In genomic region chr9:41273171-41273781, GRCm38 (mm10) we compare ENCODE assay signal across 9 mouse cellular contexts.
DNase-seq lines count a peak whose midpoint lies in the region; ATAC-seq and TF ChIP-seq lines count a peak whose summit lies in the region.
"Had no signal": no experiment of that assay in that cellular context is flagged by ENCODE, and none has a peak within 500 bp of the region (broad histone marks: within the 10 kb centered on the region; RNA-seq: fewer than 3 reads in every experiment).

No protein-coding gene starts in this region.

- H3K4me2 ChIP-seq in kidney, embryonic 15.5 days, result peak overlapping the region; percentile 76
- peak overlapping the region; percentile 81 for H3K4me2 ChIP-seq in heart, embryonic 13.5 days

- H3K27me3 ChIP-seq in kidney, embryonic 15.5 days, result no peaks in the 10 kb centered on the region
- no peaks in the 10 kb centered on the region for H3K27me3 ChIP-seq in heart, embryonic 13.5 days (replicated peaks)
- peaks cover 11% of the 10 kb centered on the region; the same call in 1 of the 2 replicates for H3K27me3 ChIP-seq in liver, adult 2 months (ENCODE audit: control insufficient read depth, insufficient read depth, low read length)

- under 1% methylated on average over 18 of the region's 18 CpGs for WGBS in kidney, embryonic 15.5 days
- 2% methylated on average over 18 of the region's 18 CpGs for WGBS in heart, embryonic 13.5 days
- 3% methylated on average over 18 of the region's 18 CpGs for WGBS in liver, adult 2 months

- no peak for DNase-seq in kidney, postnatal 36 days
- DNase-seq in liver, adult 2 months (ENCODE audit: extremely low read depth, low read depth, low spot score), result no peak
- DNase-seq in retina, postnatal 1 day, result peak; percentile 78
- DNase-seq in layer of hippocampus, postnatal 25 days (ENCODE audit: extremely low spot score in 1 of 2, low spot score in 1 of 2), result no peak

- peak overlapping the region; percentile 41 for H3K4me3 ChIP-seq in kidney, embryonic 15.5 days (replicated peaks)
- peak overlapping the region; percentile 22 for H3K4me3 ChIP-seq in cortical plate, adult 2 months (ENCODE audit: insufficient read depth, low read length)
- peak overlapping the region; percentile 54 for H3K4me3 ChIP-seq in heart, embryonic 13.5 days
- peak overlapping the region; percentile 37; the same call in 1 of the 2 replicates for H3K4me3 ChIP-seq in liver, adult 2 months (ENCODE audit: insufficient read depth, low read depth, low read length)

- TF ChIP-seq CTCF in cortical plate, adult 2 months (IDR thresholded peaks at IDR 0.05; ENCODE audit: extremely low read depth, insufficient read depth, low read length), result no peak
- no peak for TF ChIP-seq CTCF in liver, adult 2 months (IDR thresholded peaks at IDR 0.05; ENCODE audit: low read depth, low read length)

- peak; percentile 96 for ATAC-seq in kidney, embryonic 15.5 days (replicated peaks; ENCODE audit: low FRiP score)
- no peak; the same call in 1 of the 2 replicates for ATAC-seq in heart, embryonic 13.5 days (ENCODE audit: extremely low read depth, insufficient number of reproducible peaks, low FRiP score, low TSS enrichment)
- ATAC-seq in inflammation-experienced regulatory T-cells, adult 6 months, result no peak

- no peaks in the 10 kb centered on the region for H3K79me2 ChIP-seq in liver, adult 2 months (ENCODE audit: control insufficient read depth, insufficient read depth, low read length)

- H3K9me3 ChIP-seq in kidney, embryonic 15.5 days (replicated peaks), result peaks cover 3% of the 10 kb centered on the region; the same call in 1 of the 2 replicates
- H3K9me3 ChIP-seq in heart, embryonic 13.5 days, result peaks cover 5% of the 10 kb centered on the region; the same call in 1 of the 2 replicates
- H3K9me3 ChIP-seq: G1E had no signal

- no peaks in the 10 kb centered on the region for H3K36me3 ChIP-seq in kidney, embryonic 15.5 days
- no peaks in the 10 kb centered on the region for H3K36me3 ChIP-seq in heart, embryonic 13.5 days
- no peaks in the 10 kb centered on the region for H3K36me3 ChIP-seq in liver, adult 2 months (ENCODE audit: control insufficient read depth, insufficient read depth, low read length)
- H3K36me3 ChIP-seq: G1E had no signal

- no peak for TF ChIP-seq POLR2A in cortical plate, adult 2 months (IDR thresholded peaks at IDR 0.05; ENCODE audit: extremely low read depth, insufficient read depth, low read length)
- TF ChIP-seq POLR2A in liver, adult 2 months (IDR thresholded peaks at IDR 0.05; ENCODE audit: extremely low read depth, insufficient read depth, low read length), result no peak

- peak overlapping the region; percentile 35 for H3K9ac ChIP-seq in kidney, embryonic 15.5 days
- peak overlapping the region; percentile 79 for H3K9ac ChIP-seq in heart, embryonic 13.5 days
- no peak overlapping the region for H3K9ac ChIP-seq in liver, adult 2 months (ENCODE audit: low read depth, low read length)

- peaks cover 17% of the 10 kb centered on the region for H3K4me1 ChIP-seq in kidney, embryonic 15.5 days
- H3K4me1 ChIP-seq in cortical plate, adult 2 months (ENCODE audit: control insufficient read depth, insufficient read depth, low read length), result no peaks in the 10 kb centered on the region
- H3K4me1 ChIP-seq in heart, embryonic 13.5 days, result peaks cover 15% of the 10 kb centered on the region
- H3K4me1 ChIP-seq in liver, adult 2 months (ENCODE audit: control insufficient read depth, insufficient read depth, low read length), result no peaks in the 10 kb centered on the region

- peak overlapping the region; percentile 86 for H3K27ac ChIP-seq in kidney, embryonic 15.5 days
- H3K27ac ChIP-seq in cortical plate, adult 2 months (ENCODE audit: insufficient read depth, low read length), result no peak overlapping the region
- peak overlapping the region; percentile 46 for H3K27ac ChIP-seq in heart, embryonic 13.5 days (replicated peaks)
- no peak overlapping the region for H3K27ac ChIP-seq in liver, adult 2 months (replicated peaks; ENCODE audit: insufficient read depth, low read depth, low read length)

Comparison
In these comparisons a context has a peak if more than half of its experiments do, and no peak if none do; other contexts are left out.
1. H3K27ac ChIP-seq: peak in kidney, embryonic 15.5 days (single experiment) and heart, embryonic 13.5 days (single experiment); none in cortical plate, adult 2 months (single experiment) and liver, adult 2 months (single experiment).
2. Peak in every context shown above with its lines, with median percentiles within 50 percentile points of each other: H3K4me3 ChIP-seq.